Mouse (Mus musculus) spleen, adult 18-20 months (tissue): ENCODE measurements around the gene Tmem179b.
"Not testable (repeated sequence)": the region's sequence is repeated elsewhere in the genome, so short reads cannot be mapped to it uniquely, and the experiment has no call there.

ENCODE experiments used
- DNase-seq, 2 experiments: peaks; one replicate each; pipeline ENCODE4 v3.0.0; 2022; ENCODE audit warnings: mixed read lengths in 2 of 2

Tmem179b gene

GRCm38 (mm10) chr19:8728335-8729099 lies 45.8 kb downstream of the Tmem179b start:
- not testable (repeated sequence) for DNase-seq

GRCm38 (mm10) chr19:8727495-8728114 lies 46.7 kb downstream of the Tmem179b start:
- no peak for DNase-seq

- no peak for DNase-seq
Observed at GRCm38 (mm10) chr19:8726609-8727390, 47.5 kb downstream of the Tmem179b start.

GRCm38 (mm10) chr19:8725081-8725613 lies 49.1 kb downstream of the Tmem179b start:
- DNase-seq, result no peak

GRCm38 (mm10) chr19:8724392-8724791 lies 49.9 kb downstream of the Tmem179b start:
- no peak for DNase-seq

- no peak for DNase-seq
Observed at GRCm38 (mm10) chr19:8723574-8724346, 50.5 kb downstream of the Tmem179b start.

GRCm38 (mm10) chr19:8722907-8723573 lies 51.2 kb downstream of the Tmem179b start, which contains the start of gene Slc3a2:
Gene Slc3a2, minus strand, starts transcription at chr19:8723369.
- DNase-seq, result peak; percentile 90 to 94

GRCm38 (mm10) chr19:8722559-8722906 lies 51.7 kb downstream of the Tmem179b start:
- no peak for DNase-seq
